Mouse (Mus musculus) bone marrow macrophage, adult 2 months (primary cell): ENCODE data around the gene Srl. TPM values are rescaled to one million over a fixed set of nuclear protein-coding genes. Genes with fewer than 3 reads are reported as not detected.

ENCODE experiments used
- H3K27ac ChIP-seq: 2 replicates; pipeline ENCODE4 v1.5.1; 2012; ENCODE audit warnings: low read depth, low read length; ENCODE audit not compliant: insufficient read depth
- H3K4me1 ChIP-seq: 2 replicates; pipeline ENCODE4 v1.6.1; 2012; ENCODE audit warnings: low read length; ENCODE audit not compliant: control insufficient read depth, insufficient read depth
- H3K4me3 ChIP-seq: 2 replicates; pipeline ENCODE4 v1.5.1; 2012; ENCODE audit warnings: mild to moderate bottlenecking, low read length, moderate library complexity; ENCODE audit not compliant: insufficient read depth
- CTCF ChIP-seq: IDR thresholded peaks from 2 replicates; pipeline ENCODE4 v1.5.1; 2012; ENCODE audit warnings: low read depth, mild to moderate bottlenecking, low read length, moderate library complexity
- POLR2A ChIP-seq: IDR thresholded peaks from 2 replicates; pipeline ENCODE4 v1.6.1; 2012; ENCODE audit warnings: mild to moderate bottlenecking, low read depth, low read length, borderline replicate concordance
- polyA plus RNA-seq: library from polyadenylated mRNA; stranded (reverse); fragments of >200 nt; gene quantifications from 2 replicates; pipeline ENCODE4 v1.2.4, GENCODE M21; 2012; ENCODE audit not compliant: missing spikeins, insufficient read depth, insufficient read length

The Srl gene
- polyA plus RNA-seq, 1 experiment = 1.6 TPM

DNA sequence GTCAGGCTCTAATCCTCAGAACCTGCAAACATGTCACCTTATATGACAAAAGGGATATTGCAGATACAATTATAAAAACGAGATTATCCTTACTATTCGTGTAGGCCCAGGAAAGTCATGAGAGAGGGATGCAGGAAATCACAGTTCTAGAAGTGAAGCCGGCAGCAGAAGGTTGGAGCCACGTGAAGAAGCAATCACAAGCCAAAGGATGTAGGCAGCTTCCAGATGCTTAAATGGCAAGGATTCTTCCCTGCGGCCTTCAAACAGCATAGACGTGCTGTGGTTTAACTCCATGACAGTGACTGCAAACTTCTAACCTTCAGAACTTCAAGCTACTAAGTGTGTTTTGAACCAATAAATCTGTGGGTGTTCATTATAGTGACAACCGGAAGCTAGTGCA lies 87.1 kb downstream of the Srl start:
- no peak for TF ChIP-seq CTCF
- TF ChIP-seq POLR2A = no peak
- no peak overlapping the region for H3K4me3 ChIP-seq
- no peak overlapping the region for H3K27ac ChIP-seq
- H3K4me1 ChIP-seq = peaks cover 32% of the 10 kb centered on the region

DNA sequence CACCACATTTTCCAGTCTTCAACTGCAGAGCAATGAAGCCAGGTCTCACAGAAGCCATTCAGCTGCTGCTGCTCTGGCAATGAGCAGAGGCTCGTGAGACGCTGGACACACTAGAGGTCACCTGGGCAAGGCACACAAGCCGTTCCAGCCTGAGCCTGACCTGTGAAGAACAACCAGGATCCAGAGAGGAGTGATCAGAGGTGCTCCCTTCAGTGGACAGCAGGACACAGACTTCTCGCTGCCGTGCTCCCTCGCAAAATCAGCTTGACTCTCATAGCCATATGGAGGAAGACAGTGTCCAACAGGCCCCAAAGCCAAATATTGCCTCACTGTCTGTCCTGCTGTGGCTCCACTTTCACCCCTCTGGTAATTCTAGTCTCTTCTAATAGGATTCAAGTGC lies 92.2 kb downstream of the Srl start:
- TF ChIP-seq CTCF = no peak
- no peak for TF ChIP-seq POLR2A
- Histone ChIP-seq H3K4me3 (no peak overlapping the region), H3K4me1 (no peaks in the 10 kb centered on the region), H3K27ac (no peak overlapping the region)

DNA sequence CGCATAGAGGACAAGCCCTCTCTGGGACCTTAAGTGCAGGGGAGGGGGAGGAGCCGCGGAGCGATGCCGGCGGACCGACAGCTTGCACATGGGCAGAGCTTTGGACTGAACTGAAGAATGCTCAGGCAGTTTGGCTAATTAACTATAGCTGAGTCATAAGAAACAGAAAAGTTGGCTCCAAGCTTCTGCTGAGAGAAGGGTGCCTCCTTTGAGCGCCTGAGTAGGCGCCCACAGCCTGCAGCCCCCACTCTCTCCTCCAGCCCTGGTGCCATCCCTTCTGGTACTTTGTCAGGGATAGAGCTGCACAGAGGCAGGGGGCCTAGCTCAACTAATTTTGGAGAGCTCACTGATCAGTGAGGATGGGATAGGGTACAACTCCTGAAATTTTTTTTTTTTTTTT lies 93.4 kb downstream of the Srl start:
- no peak overlapping the region for H3K27ac ChIP-seq
- H3K4me3 ChIP-seq = no peak overlapping the region
- no peak for TF ChIP-seq CTCF
- TF ChIP-seq POLR2A = no peak
- no peaks in the 10 kb centered on the region for H3K4me1 ChIP-seq

- no peaks in the 10 kb centered on the region for H3K4me1 ChIP-seq
- no peak overlapping the region for H3K27ac ChIP-seq
- no peak overlapping the region for H3K4me3 ChIP-seq
- no peak for TF ChIP-seq CTCF
- no peak for TF ChIP-seq POLR2A
Measured at GRCm38 (mm10) chr16:4446395-4446794, 95.2 kb downstream of the Srl start.

DNA sequence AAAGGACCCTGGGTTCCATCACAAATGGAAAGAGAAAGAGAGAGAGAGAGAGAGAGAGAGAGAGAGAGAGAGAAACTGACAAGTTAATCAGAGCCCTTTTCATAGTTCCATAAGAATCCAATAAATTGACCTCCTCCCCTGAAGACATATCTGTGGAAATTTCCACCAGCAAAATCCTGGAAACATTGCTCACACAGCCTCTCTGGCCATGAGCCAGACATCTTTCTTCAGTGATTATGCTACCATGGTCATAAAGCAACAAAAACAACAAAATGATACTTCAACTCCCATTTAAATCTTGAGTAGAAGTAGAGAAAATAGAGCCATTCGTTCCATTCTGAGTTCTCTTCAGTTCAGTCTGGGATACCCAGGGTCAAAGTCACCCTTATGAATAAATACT lies 97.2 kb downstream of the Srl start:
- Histone ChIP-seq H3K4me1 (no peaks in the 10 kb centered on the region), H3K27ac (no peak overlapping the region), H3K4me3 (no peak overlapping the region)
- no peak for TF ChIP-seq CTCF
- no peak for TF ChIP-seq POLR2A

- no peak overlapping the region for H3K4me3 ChIP-seq
- no peaks in the 10 kb centered on the region for H3K4me1 ChIP-seq
- no peak for TF ChIP-seq CTCF
- TF ChIP-seq POLR2A = no peak
- no peak overlapping the region for H3K27ac ChIP-seq
Measured at GRCm38 (mm10) chr16:4439302-4440066, 102.1 kb downstream of the Srl start.

DNA sequence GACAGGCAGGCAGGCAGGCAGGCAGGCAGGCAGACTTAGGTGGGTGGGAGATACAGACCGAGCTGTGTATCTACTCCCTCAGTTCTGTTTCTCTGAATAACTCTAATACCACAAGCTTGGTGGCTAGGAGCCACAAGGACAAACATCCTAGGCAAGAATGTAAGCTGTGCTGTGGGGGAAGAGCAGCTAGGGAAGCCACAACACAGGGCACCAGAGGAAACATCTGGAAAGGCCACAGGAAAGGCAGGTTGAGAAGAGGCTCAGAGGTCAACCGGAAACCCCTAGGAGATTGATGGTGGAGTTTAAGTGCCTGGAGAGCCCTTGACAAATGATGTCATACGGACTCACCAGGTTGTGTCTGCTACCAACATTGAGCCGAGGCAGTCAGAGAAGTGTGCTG lies 104.9 kb downstream of the Srl start:
- Histone ChIP-seq H3K27ac (no peak overlapping the region), H3K4me3 (no peak overlapping the region), H3K4me1 (no peaks in the 10 kb centered on the region)
- TF ChIP-seq CTCF (no peak), POLR2A (no peak)

GRCm38 (mm10) chr16:4435371-4435770 lies 106.2 kb downstream of the Srl start:
- no peak overlapping the region for H3K27ac ChIP-seq
- peaks cover 9% of the 10 kb centered on the region for H3K4me1 ChIP-seq
- no peak for TF ChIP-seq POLR2A
- TF ChIP-seq CTCF = no peak
- no peak overlapping the region for H3K4me3 ChIP-seq

DNA sequence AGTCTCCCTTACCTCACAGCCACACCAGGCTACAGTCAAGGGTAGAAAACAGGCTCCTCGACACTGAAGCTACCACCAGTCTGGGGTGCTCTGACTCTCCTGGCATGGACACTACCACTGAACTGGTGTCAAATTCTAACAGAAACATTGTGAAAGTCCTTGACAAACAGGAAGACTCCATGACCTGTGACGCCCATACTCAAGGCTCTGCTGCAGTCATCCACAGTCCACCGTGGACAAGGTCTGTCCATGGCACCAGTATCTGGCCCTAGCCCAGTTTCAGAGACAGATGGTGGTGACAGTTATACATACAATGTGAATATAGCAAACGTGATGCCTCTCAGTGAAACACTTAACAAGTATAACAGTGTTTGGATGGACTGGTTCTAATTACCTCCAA lies 109.8 kb downstream of the Srl start:
- H3K4me3 ChIP-seq = no peak overlapping the region

DNA sequence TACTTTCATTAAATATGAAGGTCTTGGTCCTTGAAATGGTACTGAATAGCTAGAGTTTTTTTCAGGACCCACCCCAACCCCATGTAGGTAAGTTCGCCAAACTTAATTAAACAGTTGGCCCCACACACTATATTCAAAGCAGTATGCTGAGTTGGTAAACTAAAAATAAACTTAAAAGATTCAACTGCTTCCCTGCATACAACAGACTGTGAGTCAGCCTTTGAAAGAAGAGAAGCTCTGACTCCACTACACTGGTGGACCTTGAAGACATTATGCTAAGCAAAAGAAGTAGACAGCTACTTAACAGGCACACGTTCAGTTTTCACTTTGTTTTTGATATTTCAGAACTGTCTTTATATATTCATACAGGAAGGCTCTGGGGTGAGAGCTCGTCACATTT lies 110.6 kb downstream of the Srl start:
- Histone ChIP-seq H3K4me1 (peaks cover 15% of the 10 kb centered on the region), H3K27ac (no peak overlapping the region), H3K4me3 (no peak overlapping the region)
- TF ChIP-seq POLR2A = no peak
- no peak for TF ChIP-seq CTCF

More for the DNA sequence above, 109.8 kb downstream of the Srl start:
- peaks cover 13% of the 10 kb centered on the region for H3K4me1 ChIP-seq
- no peak for TF ChIP-seq CTCF
- TF ChIP-seq POLR2A = no peak
- H3K27ac ChIP-seq = no peak overlapping the region
